Mouse (Mus musculus) heart, embryonic 15.5 days (tissue): Measurements from ENCODE around the gene Olfr1260. TPM values are rescaled to one million over a fixed set of nuclear protein-coding genes. Genes with fewer than 3 reads are reported as not detected.

ENCODE experiments used
- ATAC-seq: fragments of 200-750 bp; cut with Nextera tagmentation; replicated peaks from 2 replicates; pipeline ENCODE4 v1.8.0; 2017; ENCODE audit warnings: low read depth, moderate TSS enrichment; ENCODE audit not compliant: insufficient number of reproducible peaks, insufficient read depth, low FRiP score
- H3K27ac ChIP-seq: fragments of 300-500 bp; sonication (generic); 2 replicates; pipeline ENCODE4 v1.5.1; 2015; ENCODE audit warnings: mild to moderate bottlenecking, inconsistent platforms
- H3K27me3 ChIP-seq: fragments of 300-500 bp; sonication (generic); 2 replicates; pipeline ENCODE4 v1.6.1; 2015; ENCODE audit warnings: inconsistent platforms
- H3K36me3 ChIP-seq: fragments of 300-500 bp; sonication (generic); 2 replicates; pipeline ENCODE4 v1.6.1; 2015; ENCODE audit warnings: mild to moderate bottlenecking, inconsistent platforms
- H3K4me1 ChIP-seq: fragments of 300-500 bp; sonication (generic); replicated peaks from 2 replicates; pipeline ENCODE4 v1.6.1; 2015; ENCODE audit warnings: inconsistent platforms
- H3K4me2 ChIP-seq: fragments of 300-500 bp; sonication (generic); 2 replicates; pipeline ENCODE4 v1.6.1; 2015; ENCODE audit warnings: inconsistent platforms, mild to moderate bottlenecking, moderate library complexity
- H3K4me3 ChIP-seq: fragments of 300-500 bp; sonication (generic); 2 replicates; pipeline ENCODE4 v1.5.1; 2015; ENCODE audit warnings: mild to moderate bottlenecking, inconsistent platforms
- H3K9ac ChIP-seq: fragments of 300-500 bp; sonication (generic); 2 replicates; pipeline ENCODE4 v1.6.1; 2015; ENCODE audit warnings: mild to moderate bottlenecking, inconsistent platforms
- H3K9me3 ChIP-seq: fragments of 300-500 bp; sonication (generic); replicated peaks from 2 replicates; pipeline ENCODE4 v1.6.1; 2016; ENCODE audit warnings: inconsistent platforms
- WGBS: fragments of 180-500 bp; shearing (Covaris S2); methylation state at CpG from one replicate; pipeline ENCODE4 v1.1.7; 2015; ENCODE audit warnings: mixed read lengths; 5-methylcytosine and 5-hydroxymethylcytosine counted together
- polyA plus RNA-seq: library from polyadenylated mRNA; unstranded; fragments of >200 nt; fragmentation: Nextera tagmentation; extraction: Ambion mirVana; gene quantifications from 2 replicates; pipeline ENCODE4 v1.2.1, GENCODE M21; 2015

Olfr1260 gene
- polyA plus RNA-seq: not detected in 2 replicates

GRCm38 (mm10) chr2:89974184-89974583 lies at the start of gene Olfr1260:
Gene Olfr1260 (plus strand): TSS chr2:89974340.
- H3K9me3 ChIP-seq: no peaks in the 10 kb centered on the region
- no peak within 1 kb of the TSS for H3K9ac ChIP-seq
- H3K27me3 ChIP-seq: no peaks in the 10 kb centered on the region
- ATAC-seq: no peak
- no peak within 1 kb of the TSS for H3K4me3 ChIP-seq
- H3K4me1 ChIP-seq: no peaks in the 10 kb centered on the region
- H3K4me2 ChIP-seq: no peak within 1 kb of the TSS
- WGBS: 61% methylated on average over 2 of the region's 2 CpGs
- no peak within 1 kb of the TSS for H3K27ac ChIP-seq
- H3K36me3 ChIP-seq: no peaks in the 10 kb centered on the region

GRCm38 (mm10) chr2:89927009-89927408 lies 47.1 kb upstream of the Olfr1260 start, which contains the start of gene Olfr1258:
Gene Olfr1258 (plus strand): TSS chr2:89927309.
- Histone ChIP-seq H3K27ac (no peak within 1 kb of the TSS), H3K27me3 (no peaks in the 10 kb centered on the region), H3K4me1 (no peaks in the 10 kb centered on the region), H3K9me3 (no peaks in the 10 kb centered on the region), H3K36me3 (no peaks in the 10 kb centered on the region), H3K9ac (no peak within 1 kb of the TSS), H3K4me3 (no peak within 1 kb of the TSS), H3K4me2 (no peak within 1 kb of the TSS)
- ATAC-seq: no peak

- Histone ChIP-seq H3K27me3 (no peaks in the 10 kb centered on the region), H3K9ac (no peak within 1 kb of the TSS), H3K27ac (no peak within 1 kb of the TSS), H3K9me3 (no peaks in the 10 kb centered on the region), H3K4me3 (no peak within 1 kb of the TSS), H3K4me2 (no peak within 1 kb of the TSS), H3K4me1 (no peaks in the 10 kb centered on the region), H3K36me3 (no peaks in the 10 kb centered on the region)
- no peak for ATAC-seq
- WGBS: 70% methylated on average over 5 of the region's 5 CpGs
Observed at GRCm38 (mm10) chr2:89948564-89948963, 25.6 kb upstream of the Olfr1260 start, which contains the start of gene Olfr1259. Gene Olfr1259 (minus strand): TSS chr2:89948664.

GRCm38 (mm10) chr2:89977709-89978108 lies 3.6 kb downstream of the Olfr1260 start:
- Histone ChIP-seq H3K4me1 (no peaks in the 10 kb centered on the region), H3K27me3 (no peaks in the 10 kb centered on the region), H3K9me3 (no peaks in the 10 kb centered on the region), H3K4me3 (no peak overlapping the region), H3K36me3 (no peaks in the 10 kb centered on the region), H3K9ac (no peak overlapping the region), H3K27ac (no peak overlapping the region), H3K4me2 (no peak overlapping the region)
- ATAC-seq: no peak
- whole genome bisulfite sequencing: 63% methylated on average over 2 of the region's 2 CpGs

GRCm38 (mm10) chr2:89990921-89991320 lies 16.8 kb downstream of the Olfr1260 start, which contains the start of gene Olfr1261:
Gene Olfr1261 (plus strand): TSS chr2:89991221.
- H3K27me3 ChIP-seq: no peaks in the 10 kb centered on the region
- no peaks in the 10 kb centered on the region for H3K4me1 ChIP-seq
- H3K27ac ChIP-seq: no peak within 1 kb of the TSS
- no peak within 1 kb of the TSS for H3K9ac ChIP-seq
- no peaks in the 10 kb centered on the region for H3K36me3 ChIP-seq
- no peaks in the 10 kb centered on the region for H3K9me3 ChIP-seq
- ATAC-seq: no peak
- no peak within 1 kb of the TSS for H3K4me2 ChIP-seq
- no peak within 1 kb of the TSS for H3K4me3 ChIP-seq

GRCm38 (mm10) chr2:89999845-90000244 lies 25.7 kb downstream of the Olfr1260 start, which contains the start of gene Olfr1262:
Gene Olfr1262 (plus strand): TSS chr2:90000145.
- no peak for ATAC-seq
- Histone ChIP-seq H3K4me2 (no peak within 1 kb of the TSS), H3K9me3 (no peaks in the 10 kb centered on the region), H3K4me1 (no peaks in the 10 kb centered on the region), H3K27ac (no peak within 1 kb of the TSS), H3K36me3 (no peaks in the 10 kb centered on the region), H3K27me3 (no peaks in the 10 kb centered on the region), H3K9ac (no peak within 1 kb of the TSS), H3K4me3 (no peak within 1 kb of the TSS)

GRCm38 (mm10) chr2:90011831-90012230 lies 37.7 kb downstream of the Olfr1260 start, which contains the start of gene Olfr1263:
Gene Olfr1263 (plus strand): TSS chr2:90012131.
- Histone ChIP-seq H3K9me3 (no peaks in the 10 kb centered on the region), H3K4me2 (no peak within 1 kb of the TSS), H3K36me3 (no peaks in the 10 kb centered on the region), H3K27me3 (no peaks in the 10 kb centered on the region), H3K9ac (no peak within 1 kb of the TSS), H3K4me3 (no peak within 1 kb of the TSS), H3K4me1 (no peaks in the 10 kb centered on the region), H3K27ac (no peak within 1 kb of the TSS)
- no peak for ATAC-seq
- WGBS: 72% methylated on average over 2 of the region's 2 CpGs

- H3K9me3 ChIP-seq: no peaks in the 10 kb centered on the region
- no peak within 1 kb of the TSS for H3K27ac ChIP-seq
- no peaks in the 10 kb centered on the region for H3K36me3 ChIP-seq
- H3K4me1 ChIP-seq: no peaks in the 10 kb centered on the region
- WGBS: 63% methylated on average over 2 of the region's 2 CpGs
- no peak within 1 kb of the TSS for H3K9ac ChIP-seq
- no peak within 1 kb of the TSS for H3K4me3 ChIP-seq
- H3K27me3 ChIP-seq: no peaks in the 10 kb centered on the region
- no peak for ATAC-seq
- no peak within 1 kb of the TSS for H3K4me2 ChIP-seq
Observed at GRCm38 (mm10) chr2:90025477-90025876, 51.3 kb downstream of the Olfr1260 start, which contains the start of gene Olfr1264. Gene Olfr1264 (minus strand): TSS chr2:90025577.

Other genes with a start within 250 kb of the Olfr1260 start
- not detected in 2 replicates for gene Olfr1252, start 249.3 kb upstream of the Olfr1260 start, polyA plus RNA-seq
- not detected in 2 replicates for gene Olfr1253, start 217.2 kb upstream of the Olfr1260 start, polyA plus RNA-seq
- gene Olfr1254, start 180.7 kb upstream of the Olfr1260 start, polyA plus RNA-seq: not detected in 2 replicates
- gene Olfr1255, start 162.3 kb upstream of the Olfr1260 start, polyA plus RNA-seq: not detected in 2 replicates
- not detected in 2 replicates for gene Olfr1256, start 132.8 kb upstream of the Olfr1260 start, polyA plus RNA-seq
- not detected in 2 replicates for gene Olfr48, start 126.1 kb upstream of the Olfr1260 start, polyA plus RNA-seq
- gene Olfr1257, start 95.9 kb upstream of the Olfr1260 start, polyA plus RNA-seq: not detected in 2 replicates
- not detected in 2 replicates for gene Olfr1258, start 47.0 kb upstream of the Olfr1260 start, polyA plus RNA-seq
- gene Olfr1259, start 25.7 kb upstream of the Olfr1260 start, polyA plus RNA-seq: not detected in 2 replicates
- gene Olfr1261, start 16.9 kb downstream of the Olfr1260 start, polyA plus RNA-seq: not detected in 2 replicates
- gene Olfr1262, start 25.8 kb downstream of the Olfr1260 start, polyA plus RNA-seq: not detected in 2 replicates
- gene Olfr1263, start 37.8 kb downstream of the Olfr1260 start, polyA plus RNA-seq: not detected in 2 replicates
- not detected in 2 replicates for gene Olfr1264, start 51.2 kb downstream of the Olfr1260 start, polyA plus RNA-seq
- not detected in 2 replicates for gene Olfr1265, start 61.0 kb downstream of the Olfr1260 start, polyA plus RNA-seq
- not detected in 2 replicates for gene Olfr140, start 89.3 kb downstream of the Olfr1260 start, polyA plus RNA-seq
- not detected in 2 replicates for gene Olfr1269, start 147.1 kb downstream of the Olfr1260 start, polyA plus RNA-seq
- not detected in 2 replicates for gene Olfr32, start 168.0 kb downstream of the Olfr1260 start, polyA plus RNA-seq
- gene Olfr1270, start 178.8 kb downstream of the Olfr1260 start, polyA plus RNA-seq: not detected in 2 replicates